Mouse (Mus musculus) MEL (cell line): ENCODE data around the gene Ppp4c.

Source experiments
- CTCF ChIP-seq, 3 experiments: IDR thresholded peaks in 2 of 3; conservative IDR thresholded peaks in 1 of 3; 2 replicates each; pipeline ENCODE4 v1.5.1; 2011 to 2012; ENCODE audit warnings: low read length in 3 of 3, low read depth in 2 of 3, mild to moderate bottlenecking in 2 of 3, improper control_type of control experiment in 1 of 3, inconsistent platforms in 1 of 3, mixed read lengths in 1 of 3, moderate library complexity in 1 of 3; ENCODE audit not compliant: control insufficient read depth in 1 of 3, insufficient read depth in 1 of 3, poor library complexity in 1 of 3, severe bottlenecking in 1 of 3
- USF1 ChIP-seq: IDR thresholded peaks from 2 replicates; pipeline ENCODE4 v1.6.1; 2014; ENCODE audit warnings: low read depth, mild to moderate bottlenecking, inconsistent platforms, low read length, improper control_type of control experiment, moderate library complexity

GRCm38 (mm10) chr7:126833294-126833693 is 41.0 kb upstream of the Ppp4c start:
- no peak for TF ChIP-seq CTCF (IDR thresholded peaks at IDR 0.05 in 2 of 3, conservative IDR thresholded peaks at IDR 0.05 in 1 of 3; ENCODE audit: control insufficient read depth in 1 of 3, insufficient read depth in 1 of 3, low read depth in 2 of 3, low read length in 3 of 3, poor library complexity in 1 of 3, severe bottlenecking in 1 of 3)
- no peak for TF ChIP-seq USF1
